Mouse (Mus musculus): Measurements from ENCODE around the gene Tmem232.
"Not testable (repeated sequence)": the region's sequence is repeated elsewhere in the genome, so short reads cannot be mapped to it uniquely, and the experiment has no call there.

Gene Tmem232

DNA sequence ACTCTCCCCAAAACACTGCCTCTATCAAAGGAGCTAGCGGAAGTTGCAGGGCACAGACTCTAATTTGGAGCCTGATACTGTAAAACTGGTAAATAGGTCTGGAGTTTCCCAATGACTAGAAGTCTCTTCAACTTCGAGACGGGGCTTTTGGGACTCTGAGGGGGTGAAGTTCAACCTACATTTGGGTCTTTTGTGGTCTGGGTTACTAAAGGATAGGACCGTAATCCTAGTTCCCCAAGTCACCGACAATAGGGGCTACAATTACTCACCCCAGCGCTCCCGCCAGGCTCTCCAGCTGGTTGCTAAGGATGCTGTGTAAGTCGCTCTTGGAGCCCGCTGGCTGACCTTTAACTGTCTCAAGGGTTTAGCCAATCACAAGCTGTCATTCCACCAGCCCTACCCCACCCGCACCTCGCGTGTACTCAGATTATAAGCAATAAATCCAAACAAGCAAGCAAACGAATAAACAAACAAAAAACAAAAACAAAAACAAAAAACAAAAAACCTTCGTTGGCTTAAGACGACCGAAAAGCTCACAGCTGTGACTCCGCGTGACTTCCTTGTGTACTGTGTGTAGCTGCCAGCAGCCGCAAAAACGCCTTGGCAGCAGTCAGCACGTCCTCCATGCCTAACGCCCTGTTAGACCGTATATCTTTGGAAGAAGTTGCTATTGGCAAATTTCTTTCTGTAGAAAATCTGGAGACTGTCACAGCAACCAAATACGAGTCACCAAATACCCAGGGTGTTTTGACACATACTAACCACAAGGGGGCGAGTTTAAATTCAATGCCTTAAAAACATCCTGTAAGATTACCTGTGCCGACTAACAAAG, at the start of gene Tmem232:
TSS of gene Tmem232 (minus strand) at position 342 of the 832 bp plus-strand sequence.
- peak; percentile 18 to 30 for DNase-seq

DNA sequence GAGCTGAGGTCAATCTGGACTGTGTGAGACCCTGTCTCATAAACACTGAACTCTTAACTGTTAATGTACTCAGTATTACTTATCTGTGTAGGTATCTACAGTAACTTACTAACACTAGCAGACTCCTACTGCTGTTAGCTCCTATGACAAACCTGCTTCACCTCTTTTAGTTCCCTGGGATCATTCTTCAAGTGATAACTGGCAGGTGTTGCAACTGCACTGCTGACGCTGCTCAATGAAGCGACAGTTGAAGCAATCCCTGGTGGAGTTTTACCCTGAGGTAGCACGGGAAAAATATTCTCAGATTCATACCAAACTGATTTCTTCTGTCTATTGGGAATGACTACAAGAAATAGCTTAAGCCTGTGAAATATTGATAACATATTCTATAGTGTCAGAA, 46.3 kb upstream of the Tmem232 start:
- no peak for DNase-seq

DNA sequence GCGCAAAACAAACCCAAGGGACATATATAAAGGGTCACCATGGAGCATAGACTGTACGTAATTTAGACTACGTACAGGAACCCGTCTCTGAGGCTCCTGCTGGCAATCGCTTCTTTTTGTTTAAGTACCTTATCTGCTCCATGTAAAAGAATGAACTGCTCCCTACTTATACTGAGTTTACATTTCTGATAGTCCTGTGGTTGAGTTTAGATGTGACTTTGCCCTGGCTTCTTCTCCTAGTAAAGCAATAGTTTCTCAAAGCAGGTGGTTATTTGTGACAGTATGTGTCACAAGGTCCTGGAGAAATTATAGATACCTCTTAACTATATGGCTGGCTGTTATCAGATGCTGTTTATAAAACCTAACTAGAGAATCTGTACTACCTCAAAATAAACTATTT, 40.9 kb upstream of the Tmem232 start:
- DNase-seq: no peak

DNA sequence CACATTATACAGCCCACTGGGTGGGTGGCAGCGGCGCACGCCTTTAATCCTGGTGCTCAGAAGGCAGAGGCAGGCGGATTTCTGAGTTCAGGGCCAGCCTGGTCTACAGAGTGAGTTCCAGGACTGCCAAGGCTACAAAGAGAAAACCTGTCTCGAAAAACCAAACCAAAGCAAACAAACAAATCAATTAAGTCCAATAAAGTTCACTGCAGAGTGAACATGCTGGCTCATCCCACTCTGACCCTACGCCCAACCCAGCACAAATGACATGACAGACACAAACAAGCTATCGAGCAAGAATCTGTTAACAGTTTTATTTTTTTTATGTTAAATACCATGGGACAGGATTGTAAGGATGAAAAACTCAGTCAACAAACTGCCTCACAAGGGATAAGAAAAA, 39.2 kb upstream of the Tmem232 start:
- DNase-seq: no peak

DNA sequence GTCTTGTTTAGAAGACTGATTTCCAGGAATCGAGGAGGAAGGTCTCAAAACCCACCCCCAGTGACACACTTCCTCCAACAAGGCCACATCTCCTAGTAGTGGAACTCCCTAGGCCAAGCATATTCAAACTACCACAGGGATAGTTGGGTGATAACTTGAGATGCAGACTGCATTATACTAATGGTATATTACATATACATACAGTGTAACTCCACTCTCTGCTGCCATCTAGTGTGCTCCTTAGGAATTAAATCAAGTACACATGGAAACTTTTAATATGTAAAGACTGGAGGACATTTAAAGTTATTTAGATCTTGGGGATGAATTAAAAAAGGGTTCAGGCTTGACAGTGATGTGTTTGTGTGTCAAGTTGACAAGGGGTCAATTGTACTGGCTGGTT, 34.8 kb upstream of the Tmem232 start:
- DNase-seq: no peak

DNA sequence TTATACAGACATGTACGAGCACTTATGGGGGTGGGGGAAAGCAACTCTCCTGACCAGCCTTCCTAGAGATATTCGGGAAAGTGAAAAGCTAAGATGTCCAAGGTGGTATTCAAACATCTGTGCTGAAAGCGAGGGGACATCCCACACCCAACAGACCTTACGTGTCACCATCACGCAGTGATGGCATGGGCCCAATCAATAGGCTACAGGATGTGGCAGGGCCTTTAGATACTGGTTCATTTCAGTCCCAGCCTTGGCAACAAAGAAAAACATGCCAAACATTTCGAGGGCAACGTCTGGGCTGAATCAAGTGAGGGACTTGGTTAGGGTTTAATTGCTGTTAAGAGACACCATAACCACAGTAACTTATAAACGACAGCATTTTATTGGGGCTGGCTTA, 34.3 kb upstream of the Tmem232 start:
- DNase-seq: no peak

DNA sequence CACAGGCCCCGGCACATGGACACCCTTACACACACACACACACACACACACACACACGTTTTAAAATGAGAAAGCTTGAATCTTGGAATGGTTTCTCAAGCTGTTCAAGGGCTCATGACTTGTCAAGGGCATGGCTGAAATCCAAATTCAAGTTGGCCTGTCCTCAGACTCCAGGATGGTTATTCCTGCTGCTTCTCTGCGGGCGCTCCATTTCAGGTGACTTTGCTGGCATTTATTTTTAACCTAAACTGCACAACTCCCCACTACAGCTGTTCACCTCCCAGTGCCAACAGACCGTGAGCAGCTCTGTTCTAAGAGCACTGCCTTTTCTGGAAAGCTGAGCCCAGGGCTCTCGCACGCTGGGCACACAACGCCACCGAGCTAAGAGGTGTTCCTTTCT, 31.3 kb upstream of the Tmem232 start:
- peak in 1 of 2 experiments; percentile 33 for DNase-seq

DNA sequence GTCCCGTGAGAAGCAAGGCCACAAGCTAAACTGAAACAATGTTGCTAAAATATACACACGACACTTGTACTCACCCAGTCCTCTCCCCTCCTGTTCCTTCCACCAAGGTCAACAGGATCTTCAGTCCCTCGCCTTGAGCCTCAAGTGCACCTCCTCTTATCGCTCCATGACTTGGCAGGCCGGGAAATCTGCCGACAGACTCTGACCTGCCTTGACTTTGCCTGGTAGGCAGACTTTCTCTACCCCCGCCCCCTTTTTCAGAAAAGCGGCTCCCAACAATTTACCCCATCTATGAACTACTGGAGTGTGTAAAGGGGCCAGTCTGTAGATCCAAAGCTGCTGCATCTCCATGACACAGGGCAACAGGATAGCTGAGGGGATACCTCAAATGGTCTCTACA, 30.9 kb upstream of the Tmem232 start:
- DNase-seq: no peak

DNA sequence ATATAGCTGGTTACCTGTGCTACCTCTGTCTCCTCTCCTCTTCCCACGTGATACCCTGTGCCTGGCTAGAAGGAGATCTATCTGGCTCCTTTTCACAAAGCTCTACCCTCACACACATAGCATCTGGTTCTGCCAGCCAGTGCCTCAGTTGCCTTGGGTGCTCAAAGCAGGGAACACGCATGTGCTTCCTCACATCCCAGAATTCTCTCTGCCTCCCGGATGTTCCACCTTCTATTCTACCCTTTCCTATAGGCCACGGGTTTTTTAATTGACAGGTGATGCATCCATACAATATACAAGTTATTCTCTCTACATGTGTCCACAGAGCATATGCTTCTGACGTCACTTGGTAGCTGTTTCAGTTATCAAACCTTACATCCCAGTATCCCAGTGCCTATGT, 23.6 kb upstream of the Tmem232 start:
- no peak for DNase-seq

DNA sequence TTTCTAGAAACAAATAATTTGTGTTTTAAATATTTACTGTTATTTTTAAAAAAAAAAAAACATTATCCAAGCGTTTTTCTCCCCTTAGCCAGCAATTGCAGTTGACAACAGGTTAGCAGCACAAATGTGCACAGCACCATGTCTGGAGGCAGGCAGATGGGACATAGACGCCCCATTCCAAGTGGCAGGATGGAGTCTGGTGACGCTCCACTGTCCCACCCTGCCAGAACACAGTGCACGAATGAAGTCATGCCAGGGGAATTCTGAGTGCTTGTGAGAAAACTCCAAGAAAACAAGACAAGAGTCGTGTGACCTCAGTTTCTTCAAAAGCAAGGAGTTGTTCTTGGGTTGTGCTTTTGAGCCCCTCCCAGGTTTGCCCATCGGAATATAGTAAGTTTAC, 22.8 kb upstream of the Tmem232 start:
- no peak for DNase-seq

DNA sequence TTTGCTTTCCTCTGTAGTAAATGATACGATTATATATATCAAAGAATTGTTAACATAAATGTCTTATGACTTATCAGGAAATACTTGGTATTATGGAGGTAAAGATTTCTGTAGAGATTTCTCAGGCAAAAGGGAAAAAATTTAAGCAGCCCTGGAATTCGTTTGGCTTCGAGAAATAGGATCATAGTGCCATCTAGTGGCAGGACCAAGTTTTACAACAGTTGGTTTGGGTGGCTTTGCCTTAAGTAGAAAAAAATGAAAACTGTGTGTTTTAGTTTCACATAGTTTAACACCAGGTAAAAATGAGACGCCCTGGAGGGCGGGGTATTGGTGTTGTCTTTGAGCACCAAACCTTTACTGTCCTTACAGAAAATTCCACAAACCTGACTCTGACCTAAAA, 22.2 kb upstream of the Tmem232 start:
- DNase-seq: peak in 1 of 2 experiments; percentile 63

DNA sequence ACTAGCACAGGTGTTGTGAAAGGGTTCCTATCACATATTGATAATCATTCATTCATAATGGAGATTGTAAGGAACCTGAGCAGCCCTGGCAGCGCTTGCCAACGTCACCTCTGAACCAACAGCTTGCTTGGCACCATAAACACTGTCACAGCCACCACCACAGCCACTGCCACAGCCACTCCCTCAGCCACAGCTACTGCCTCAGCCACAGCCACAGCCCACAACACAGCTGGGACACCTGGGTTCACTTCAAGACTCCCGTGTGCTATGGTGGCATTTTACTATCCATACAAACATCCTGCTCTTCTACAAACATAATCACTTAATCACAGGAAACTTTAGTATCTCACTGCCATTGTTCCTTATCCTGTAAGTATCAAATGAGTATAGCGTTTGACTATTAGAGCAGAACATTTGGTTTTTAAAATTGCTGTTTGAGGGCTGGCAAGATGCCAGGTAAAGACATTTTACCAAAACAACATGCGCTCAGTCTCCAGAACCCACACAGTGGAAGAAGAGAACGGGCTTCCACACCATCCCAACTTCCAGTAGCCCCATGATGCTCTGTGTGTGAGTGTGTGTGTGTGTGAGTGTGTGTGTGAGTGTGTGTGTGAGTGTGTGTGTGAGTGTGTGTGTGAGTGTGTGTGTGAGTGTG, 20.9 kb upstream of the Tmem232 start:
- DNase-seq: no peak

DNA sequence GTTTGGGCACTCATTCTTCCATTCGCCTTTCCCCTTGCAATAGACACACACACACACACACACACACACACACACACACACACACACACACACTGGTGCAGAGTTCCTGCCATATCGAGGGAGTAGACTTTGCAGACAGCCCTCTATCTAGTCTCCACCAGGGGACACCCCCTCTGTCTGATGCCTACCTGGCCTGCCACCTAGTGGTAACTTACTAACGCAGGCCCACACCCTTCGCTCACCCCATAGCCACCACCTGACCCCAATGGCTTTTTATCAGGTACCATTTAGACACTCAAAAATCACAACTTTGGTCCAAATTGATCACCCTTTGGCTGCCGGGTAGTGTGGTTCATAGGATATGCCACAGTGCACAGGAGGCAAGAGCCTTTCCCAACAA, 18.7 kb upstream of the Tmem232 start:
- DNase-seq: no peak

DNA sequence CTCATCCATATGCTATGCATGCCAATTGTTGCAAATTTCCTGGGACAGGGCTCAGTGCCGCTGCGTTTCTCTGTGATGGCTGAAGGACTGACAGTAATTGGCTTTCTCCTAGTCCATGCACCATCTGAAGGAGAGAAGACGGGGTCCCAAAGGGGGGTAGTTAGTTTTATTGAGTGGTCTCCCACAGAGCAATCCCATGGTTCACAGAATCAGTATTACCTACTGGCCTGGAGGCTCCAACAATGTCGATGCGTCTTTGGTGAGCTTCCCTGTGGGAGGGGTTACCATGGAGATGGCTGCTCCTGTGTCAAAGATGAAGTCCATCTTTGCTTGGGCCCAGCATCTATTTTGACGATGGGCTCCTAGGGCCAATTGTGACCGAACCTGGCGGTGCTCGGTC, 18.2 kb upstream of the Tmem232 start:
- DNase-seq: no peak

DNA sequence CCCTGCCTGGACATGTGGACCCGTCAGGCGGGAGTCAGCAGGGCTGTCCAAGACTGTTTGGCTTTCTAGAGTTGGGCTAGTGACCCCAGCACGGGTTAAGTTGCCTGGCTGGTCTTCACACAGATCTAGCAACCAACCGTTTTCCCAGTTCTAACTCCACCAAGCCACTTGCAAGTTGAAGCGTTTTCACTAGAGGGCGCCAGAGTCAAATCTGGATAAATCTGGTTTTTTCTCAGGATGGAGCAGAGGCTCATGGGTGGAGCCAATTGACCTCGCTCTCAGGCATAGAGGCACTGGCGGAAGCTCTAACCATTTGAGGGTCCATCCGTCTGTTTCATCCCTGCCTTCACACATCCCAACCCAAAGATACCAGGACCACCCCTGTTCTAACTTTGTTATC, 17.6 kb upstream of the Tmem232 start:
- DNase-seq: peak; percentile 28 to 65

DNA sequence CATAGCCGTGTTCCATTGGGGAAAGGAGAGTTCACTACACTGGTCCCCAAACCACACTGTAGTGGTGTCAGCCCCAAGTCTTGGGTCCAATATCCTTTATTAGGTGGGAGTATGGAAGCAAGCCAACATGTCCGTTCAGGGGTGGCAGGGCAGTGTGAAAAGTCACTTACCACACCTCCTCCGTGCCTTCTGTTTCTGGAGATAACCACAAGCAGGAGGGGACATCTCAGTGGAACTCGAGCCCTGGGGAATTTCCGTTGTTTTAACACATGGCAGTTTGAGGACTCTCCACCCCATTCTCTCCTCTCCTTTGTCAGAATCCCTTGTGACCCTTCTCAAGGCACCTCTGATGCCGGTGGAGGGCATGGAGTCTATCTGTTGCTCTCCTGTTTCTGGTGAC, 16.6 kb upstream of the Tmem232 start:
- no peak for DNase-seq

DNA sequence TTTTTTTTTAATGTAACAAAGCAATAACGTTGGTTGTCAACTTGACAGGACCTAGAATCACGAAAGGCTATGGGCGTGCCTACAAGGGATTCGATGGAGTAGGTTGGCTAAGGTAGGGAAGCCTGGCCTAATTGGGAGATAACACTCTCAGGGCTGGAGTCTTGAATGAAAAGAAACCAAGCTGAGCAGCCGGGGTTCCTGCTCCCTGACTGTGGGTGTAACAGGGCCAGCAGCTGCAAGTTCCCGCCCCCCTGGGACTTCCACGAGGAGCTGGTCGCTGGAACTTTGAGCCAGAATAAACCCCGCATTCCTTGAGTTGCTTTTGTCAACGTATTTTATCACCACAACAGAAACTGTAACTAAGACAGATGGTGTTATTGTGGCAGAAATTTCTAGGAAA, 16.2 kb upstream of the Tmem232 start:
- no peak for DNase-seq

DNA sequence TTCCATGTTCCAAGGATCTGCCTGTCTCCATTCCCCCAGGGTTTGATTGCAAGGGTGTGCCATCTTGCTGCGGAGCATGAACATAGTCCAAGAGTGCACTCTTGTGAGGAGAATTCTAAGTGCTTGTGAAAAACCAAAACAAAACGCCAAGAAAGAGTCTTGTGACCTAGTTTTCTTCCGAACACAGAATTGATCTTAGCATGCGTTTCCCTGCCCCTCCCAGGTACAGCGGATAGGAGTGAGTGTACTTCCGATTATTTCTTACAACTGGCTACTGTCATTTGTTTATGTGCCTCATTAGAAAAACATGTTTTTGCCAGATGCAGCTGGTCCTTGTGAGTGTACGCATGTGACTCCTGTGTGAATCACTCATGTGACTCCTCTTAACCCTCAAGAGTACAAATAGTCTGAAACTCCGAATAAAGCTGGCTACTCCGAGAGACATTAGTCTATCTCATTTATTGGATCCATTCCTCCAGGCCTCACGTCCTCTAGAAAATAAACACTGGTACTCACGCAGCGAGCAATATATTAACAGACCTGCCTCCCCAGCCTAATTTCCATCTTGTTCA, 11.9 kb upstream of the Tmem232 start:
- DNase-seq: no peak

DNA sequence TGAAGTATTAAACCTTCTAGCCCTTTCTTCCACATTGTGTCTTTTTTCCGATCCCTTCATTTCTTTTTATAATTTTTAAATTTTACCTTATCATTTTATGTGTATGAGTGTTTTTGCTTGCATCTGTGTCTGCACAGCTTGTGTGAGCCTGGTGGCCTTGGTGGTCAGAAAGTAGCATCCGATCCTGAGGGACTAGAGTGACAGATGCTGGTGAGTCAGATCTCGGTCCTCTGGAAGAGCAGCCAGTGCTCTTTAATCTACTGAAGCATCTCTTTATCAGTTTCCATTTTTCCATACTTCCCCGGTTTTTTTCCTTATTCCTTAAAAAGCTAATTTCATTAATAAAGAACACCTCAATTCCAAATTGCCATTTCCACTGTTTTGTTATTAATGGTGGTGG, 9.8 kb upstream of the Tmem232 start:
- no peak for DNase-seq

DNA sequence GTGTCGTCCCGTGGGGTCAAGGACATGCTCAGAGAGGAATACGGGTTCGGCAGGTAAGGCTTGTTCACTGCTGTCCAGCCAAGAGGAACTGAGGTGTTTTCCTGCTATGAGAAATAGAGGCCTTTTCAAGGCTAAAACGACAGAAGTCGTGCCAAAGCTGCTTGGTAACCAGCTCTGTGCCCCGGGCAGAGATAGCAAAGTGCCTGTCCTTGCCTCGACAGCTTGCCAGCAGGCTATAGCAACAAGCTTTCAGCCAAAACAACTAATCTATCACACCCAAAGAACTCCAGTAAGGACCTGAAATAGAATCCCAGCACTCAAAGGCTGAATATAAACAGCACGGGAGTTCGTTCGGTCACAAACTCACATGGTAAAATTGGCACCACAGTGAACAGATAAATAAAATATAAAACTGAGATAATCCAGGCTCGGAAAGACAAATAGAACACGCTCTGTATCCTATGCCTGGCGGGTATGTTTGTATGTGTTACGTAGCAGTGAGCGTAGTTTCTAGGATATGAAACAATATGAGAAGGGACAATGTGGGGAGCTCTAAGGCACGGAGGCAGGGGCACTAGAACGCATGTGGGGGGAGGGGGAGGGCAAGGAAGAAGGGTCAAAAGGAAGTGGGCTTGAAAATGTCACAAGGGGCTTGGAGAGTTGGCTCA, 8.2 kb upstream of the Tmem232 start:
- DNase-seq: no peak

DNA sequence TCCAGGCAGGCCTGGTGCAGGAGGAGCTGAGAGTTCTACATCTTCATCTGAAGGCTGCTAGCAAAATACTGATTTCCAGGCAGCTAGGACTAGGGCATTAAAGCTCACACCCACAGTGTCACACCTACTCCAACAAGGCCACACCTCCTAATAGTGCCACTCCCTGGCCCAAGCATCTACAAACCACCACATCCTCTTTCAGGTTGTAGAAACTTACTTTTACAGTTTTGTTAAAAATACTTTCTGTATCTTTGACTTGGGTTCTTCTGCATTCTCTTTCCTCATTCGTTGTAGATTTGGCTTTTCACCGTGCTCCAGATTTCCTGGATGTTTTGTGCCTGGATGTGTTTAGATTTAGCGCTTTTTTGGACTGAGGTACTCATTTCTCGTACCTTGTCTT, 5.6 kb upstream of the Tmem232 start:
- DNase-seq: not testable (repeated sequence)

DNA sequence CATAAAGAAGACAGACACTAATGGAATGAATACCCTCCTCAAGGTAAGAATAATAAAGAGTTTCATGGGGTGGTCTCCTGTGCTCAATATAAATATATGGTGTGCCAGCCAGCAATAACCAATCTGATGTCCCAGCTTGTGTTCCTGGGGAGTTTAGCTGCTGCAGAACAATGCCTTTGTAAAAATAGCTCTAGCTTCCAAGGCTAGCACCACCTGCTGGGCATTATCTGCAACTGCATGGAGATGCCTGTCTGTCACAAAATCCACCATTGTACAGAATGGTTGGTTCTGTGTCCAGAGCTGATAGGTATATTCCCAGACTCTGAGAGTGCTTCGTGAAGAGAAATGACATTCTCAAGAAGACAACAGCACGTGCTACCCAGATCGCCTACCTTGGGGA, 4.4 kb downstream of the Tmem232 start:
- peak in 1 of 2 experiments; percentile 51 for DNase-seq

DNA sequence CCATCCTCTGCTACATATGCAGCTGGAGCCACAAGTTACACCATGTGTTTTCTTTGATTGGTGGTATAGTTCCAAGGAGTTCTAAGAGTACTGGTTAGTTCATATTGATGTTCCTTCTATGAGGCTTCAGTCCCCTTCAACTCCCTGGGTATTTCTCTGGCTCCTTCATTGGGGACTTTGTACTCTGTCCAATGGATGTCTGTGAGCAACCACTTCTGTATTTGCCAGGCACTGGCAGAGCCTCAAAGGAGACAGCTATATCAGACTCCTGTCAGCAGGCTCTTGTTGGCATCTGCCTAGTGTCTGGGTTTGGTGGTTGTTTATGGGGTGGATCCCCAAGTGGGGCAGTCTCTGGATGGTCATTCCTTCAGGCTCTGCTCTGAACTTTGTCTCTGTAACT, 8.2 kb downstream of the Tmem232 start:
- not testable (repeated sequence) for DNase-seq

DNA sequence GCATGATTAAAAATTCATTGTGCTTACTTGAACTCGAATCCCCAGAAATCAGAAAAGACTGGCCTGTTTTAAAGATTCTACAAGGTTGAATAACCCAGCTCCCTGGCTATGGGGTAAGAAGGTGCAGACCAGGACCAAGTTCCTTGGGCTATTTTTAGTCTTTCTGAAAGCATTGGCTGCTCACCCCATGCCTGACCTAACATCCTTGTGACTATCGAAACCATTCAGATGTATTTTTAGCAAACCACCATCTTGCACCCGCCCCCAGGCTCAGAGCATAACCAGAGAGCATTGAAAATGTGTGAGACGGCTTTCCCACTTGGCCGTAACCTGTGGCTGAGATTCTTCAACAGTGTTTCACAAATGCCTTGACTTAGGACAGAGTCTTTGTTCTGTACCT, 13.1 kb downstream of the Tmem232 start:
- DNase-seq: no peak
